ENCODE assay signal across 23 mouse cellular contexts in genomic region chr3:127137508-127137907, GRCm38 (mm10).
A peak's percentile ranks its signal among the peaks of the same experiment; 100 is the strongest.
DNase-seq lines count a peak whose midpoint lies in the region; ATAC-seq lines count a peak whose summit lies in the region.
"Had no signal": no experiment of that assay in that cellular context is flagged by ENCODE, and none has a peak within 500 bp of the region (broad histone marks: within the 10 kb centered on the region; RNA-seq: fewer than 3 reads in every experiment).

No protein-coding gene starts in this region.

- H3K27me3 ChIP-seq in forebrain, embryonic 13.5 days, result no peaks in the 10 kb centered on the region
- H3K27me3 ChIP-seq in forebrain, embryonic 11.5 days (ENCODE audit: control insufficient read depth, insufficient read depth, low read length), result no peaks in the 10 kb centered on the region
- no peaks in the 10 kb centered on the region for H3K27me3 ChIP-seq in hindbrain, embryonic 15.5 days
- no peaks in the 10 kb centered on the region for H3K27me3 ChIP-seq in hindbrain, embryonic 11.5 days (ENCODE audit: control insufficient read depth, insufficient read depth, low read length)
- H3K27me3 ChIP-seq: embryonic facial prominence, embryonic 15.5 days; heart, embryonic 13.5 days; hindbrain, embryonic 12.5 days had no signal

- DNase-seq in forebrain, embryonic 11.5 days (ENCODE audit: low spot score), result no peak
- DNase-seq in hindbrain, embryonic 11.5 days (ENCODE audit: low spot score), result no peak
- DNase-seq in retina, postnatal 1 day, result peak; percentile 19
- DNase-seq in retina, embryonic 14.5 days (ENCODE audit: low spot score), result no peak
- no peak for DNase-seq in cerebellum, postnatal 4 days (ENCODE audit: low spot score in 2 of 2)
- DNase-seq in B cell, adult 2 months, result no peak
- DNase-seq: adrenal gland, postnatal 10 days; cerebellum, adult 11-12 months; cerebellum, adult 9-10 months; cerebellum, postnatal 25 days; gastrocnemius, adult 2 months; gastrocnemius, postnatal 36 days; heart, adult 11 months; heart, postnatal 36 days; kidney, adult 11 months had no signal

- no peak overlapping the region for H3K4me3 ChIP-seq in forebrain, embryonic 13.5 days
- H3K4me3 ChIP-seq in forebrain, embryonic 11.5 days (ENCODE audit: low read depth, low read length), result no peak overlapping the region
- no peak overlapping the region for H3K4me3 ChIP-seq in hindbrain, embryonic 15.5 days
- no peak overlapping the region for H3K4me3 ChIP-seq in hindbrain, embryonic 11.5 days (ENCODE audit: low read depth, low read length)
- H3K4me3 ChIP-seq: embryonic facial prominence, embryonic 15.5 days; erythroblast, embryonic 14.5 days; forebrain, embryonic 10.5 days; gastrocnemius, adult 2 months; heart, embryonic 13.5 days; hindbrain, embryonic 12.5 days had no signal

- H3K36me3 ChIP-seq in forebrain, embryonic 13.5 days (ENCODE audit: poor library complexity, severe bottlenecking), result no peaks in the 10 kb centered on the region
- H3K36me3 ChIP-seq in forebrain, embryonic 11.5 days (ENCODE audit: control insufficient read depth, insufficient read depth, low read length), result no peaks in the 10 kb centered on the region
- H3K36me3 ChIP-seq in hindbrain, embryonic 15.5 days, result no peaks in the 10 kb centered on the region
- no peaks in the 10 kb centered on the region for H3K36me3 ChIP-seq in hindbrain, embryonic 11.5 days (ENCODE audit: control insufficient read depth, insufficient read depth, low read length)
- H3K36me3 ChIP-seq: embryonic facial prominence, embryonic 15.5 days; forebrain, embryonic 10.5 days; heart, embryonic 13.5 days; hindbrain, embryonic 12.5 days had no signal

- H3K9me3 ChIP-seq in forebrain, embryonic 13.5 days (replicated peaks), result no peaks in the 10 kb centered on the region
- no peaks in the 10 kb centered on the region for H3K9me3 ChIP-seq in forebrain, embryonic 11.5 days (ENCODE audit: control insufficient read depth, low read length)
- no peaks in the 10 kb centered on the region for H3K9me3 ChIP-seq in hindbrain, embryonic 15.5 days
- no peaks in the 10 kb centered on the region for H3K9me3 ChIP-seq in hindbrain, embryonic 11.5 days (ENCODE audit: control insufficient read depth, low read length)
- H3K9me3 ChIP-seq: embryonic facial prominence, embryonic 15.5 days; forebrain, embryonic 10.5 days; heart, embryonic 13.5 days; hindbrain, embryonic 12.5 days had no signal

- peaks cover 7% of the 10 kb centered on the region; the same call in 1 of the 2 replicates for H3K4me1 ChIP-seq in forebrain, embryonic 13.5 days
- H3K4me1 ChIP-seq in forebrain, embryonic 11.5 days (replicated peaks; ENCODE audit: control insufficient read depth, insufficient read depth, low read length), result 0 out of 2 replicates have a peak, but pooled peaks cover 2% of the 10 kb centered on the region
- peaks cover 16% of the 10 kb centered on the region for H3K4me1 ChIP-seq in hindbrain, embryonic 15.5 days (replicated peaks)
- H3K4me1 ChIP-seq in hindbrain, embryonic 11.5 days (replicated peaks; ENCODE audit: control insufficient read depth, insufficient read depth, low read length), result no peaks in the 10 kb centered on the region
- H3K4me1 ChIP-seq: embryonic facial prominence, embryonic 15.5 days; heart, embryonic 13.5 days had no signal

- H3K4me2 ChIP-seq in forebrain, embryonic 13.5 days, result no peak overlapping the region
- H3K4me2 ChIP-seq in forebrain, embryonic 11.5 days (ENCODE audit: low read depth, low read length, severe bottlenecking), result no peak overlapping the region
- H3K4me2 ChIP-seq in hindbrain, embryonic 15.5 days, result no peak overlapping the region
- no peak overlapping the region for H3K4me2 ChIP-seq in hindbrain, embryonic 11.5 days (replicated peaks; ENCODE audit: low read depth, low read length)
- H3K4me2 ChIP-seq: embryonic facial prominence, embryonic 15.5 days; heart, embryonic 13.5 days; hindbrain, embryonic 12.5 days had no signal

- 63% methylated on average over 5 of the region's 5 CpGs for WGBS in forebrain, embryonic 13.5 days
- WGBS in forebrain, embryonic 11.5 days, result 70% methylated on average over 5 of the region's 5 CpGs
- WGBS in hindbrain, embryonic 15.5 days, result 69% methylated on average over 5 of the region's 5 CpGs
- WGBS in hindbrain, embryonic 11.5 days, result 78% methylated on average over 5 of the region's 5 CpGs

- H3K27ac ChIP-seq in forebrain, embryonic 13.5 days, result no peak overlapping the region
- no peak overlapping the region for H3K27ac ChIP-seq in forebrain, embryonic 11.5 days (ENCODE audit: low read depth, low read length)
- no peak overlapping the region for H3K27ac ChIP-seq in hindbrain, embryonic 15.5 days (replicated peaks)
- H3K27ac ChIP-seq in hindbrain, embryonic 11.5 days (ENCODE audit: low read depth, low read length), result no peak overlapping the region
- H3K27ac ChIP-seq: embryonic facial prominence, embryonic 15.5 days; forebrain, embryonic 10.5 days; gastrocnemius, adult 2 months; heart, embryonic 13.5 days; hindbrain, embryonic 12.5 days; hindbrain, postnatal 0 days had no signal

- no peak overlapping the region for H3K9ac ChIP-seq in forebrain, embryonic 13.5 days
- no peak overlapping the region for H3K9ac ChIP-seq in forebrain, embryonic 11.5 days (ENCODE audit: low read length)
- no peak overlapping the region for H3K9ac ChIP-seq in hindbrain, embryonic 15.5 days
- no peak overlapping the region for H3K9ac ChIP-seq in hindbrain, embryonic 11.5 days (ENCODE audit: low read depth, low read length)
- H3K9ac ChIP-seq: embryonic facial prominence, embryonic 15.5 days; heart, embryonic 13.5 days; hindbrain, embryonic 12.5 days had no signal

- peak; percentile 45; the same call in 1 of the 2 replicates for ATAC-seq in forebrain, embryonic 13.5 days
- ATAC-seq in forebrain, embryonic 11.5 days (replicated peaks; ENCODE audit: low FRiP score), result no peak
- 0 out of 2 replicates have a peak, but pooled peaks have one; percentile 35 for ATAC-seq in hindbrain, embryonic 15.5 days (ENCODE audit: low FRiP score, low read depth)
- no peak for ATAC-seq in hindbrain, embryonic 11.5 days (ENCODE audit: low FRiP score)
- ATAC-seq: hindbrain, postnatal 0 days had no signal

Comparison
In these comparisons a context has a peak if more than half of its experiments do, and no peak if none do; other contexts are left out.
1. ATAC-seq: peak in forebrain, embryonic 13.5 days (single experiment) and hindbrain, embryonic 15.5 days (single experiment); none in forebrain, embryonic 11.5 days (single experiment) and hindbrain, embryonic 11.5 days (single experiment).